Mouse (Mus musculus) thymus, postnatal 10 days (tissue): ENCODE measurements around the gene Lysmd4.

Experiments used
- DNase-seq, 2 experiments: peaks; one replicate each; pipeline ENCODE4 v3.0.0; 2021; ENCODE audit warnings: low spot score in 2 of 2

The Lysmd4 gene

DNA sequence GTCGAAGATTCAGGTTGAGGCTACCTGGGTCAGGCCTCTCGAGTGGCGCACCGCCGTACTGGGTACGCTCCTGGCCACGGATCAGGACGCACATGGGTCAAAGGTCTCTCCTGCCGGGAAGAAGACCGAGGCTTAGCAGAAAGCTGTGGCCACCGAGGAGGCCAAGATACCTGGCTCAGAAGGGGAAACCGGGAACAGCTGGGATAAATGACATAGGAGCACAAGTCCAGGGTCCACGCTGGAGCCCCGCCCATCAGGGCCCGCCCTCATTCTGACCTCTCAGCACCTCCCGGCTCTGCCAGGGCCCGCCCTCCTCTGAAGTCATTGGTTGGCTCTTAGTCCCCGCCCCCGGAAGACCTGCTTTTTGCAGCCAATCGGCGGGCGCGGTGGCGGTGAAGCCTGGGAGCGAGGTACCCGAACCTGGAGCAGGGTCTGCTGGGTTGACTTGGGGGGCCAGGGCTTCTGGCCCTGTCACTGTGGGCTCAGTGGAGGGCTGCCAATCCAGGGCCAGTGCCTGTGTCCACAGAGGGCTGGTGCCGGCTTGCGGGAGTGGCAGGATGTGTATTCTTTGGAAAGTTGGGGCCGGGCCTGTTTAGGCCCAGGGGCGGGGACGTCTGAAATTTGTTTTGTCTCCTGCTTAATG, at the start of gene Lysmd4:
TSS of gene Lysmd4 (plus strand) at position 325 of the 643 bp plus-strand sequence.
- DNase-seq = peak; percentile 91 to 95

DNA sequence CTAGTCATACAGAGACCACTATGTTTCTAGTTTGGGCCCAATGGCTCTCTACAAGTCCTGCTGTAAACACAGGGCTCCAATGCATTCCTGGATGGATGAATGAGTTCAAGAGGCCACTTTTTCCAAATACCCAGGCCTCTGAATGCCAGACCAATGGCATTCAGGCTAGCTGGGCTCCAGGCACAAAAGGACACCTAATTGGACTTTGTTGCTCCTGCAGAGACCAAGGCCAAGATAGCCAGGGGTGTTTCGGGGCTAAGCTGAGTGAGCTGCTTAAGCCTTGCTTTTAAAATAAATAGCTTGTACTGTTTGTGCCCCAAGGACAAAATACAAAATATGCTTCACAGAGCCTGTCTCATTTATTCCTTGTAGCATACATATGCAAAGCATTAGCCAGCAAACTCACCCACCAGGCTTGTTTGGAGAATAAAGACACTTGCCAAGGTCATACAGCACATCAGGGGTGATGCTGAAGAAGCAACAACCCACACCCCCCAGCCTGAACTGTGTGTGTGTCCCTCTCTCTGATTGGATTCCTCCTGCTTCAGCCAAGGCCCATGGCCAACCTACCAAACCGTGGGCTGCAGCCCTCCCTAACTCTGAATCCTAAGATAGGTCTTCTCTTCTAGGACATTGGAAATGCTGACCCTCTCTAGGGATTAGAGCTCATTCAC, 48.7 kb upstream of the Lysmd4 start:
- DNase-seq = no peak

DNA sequence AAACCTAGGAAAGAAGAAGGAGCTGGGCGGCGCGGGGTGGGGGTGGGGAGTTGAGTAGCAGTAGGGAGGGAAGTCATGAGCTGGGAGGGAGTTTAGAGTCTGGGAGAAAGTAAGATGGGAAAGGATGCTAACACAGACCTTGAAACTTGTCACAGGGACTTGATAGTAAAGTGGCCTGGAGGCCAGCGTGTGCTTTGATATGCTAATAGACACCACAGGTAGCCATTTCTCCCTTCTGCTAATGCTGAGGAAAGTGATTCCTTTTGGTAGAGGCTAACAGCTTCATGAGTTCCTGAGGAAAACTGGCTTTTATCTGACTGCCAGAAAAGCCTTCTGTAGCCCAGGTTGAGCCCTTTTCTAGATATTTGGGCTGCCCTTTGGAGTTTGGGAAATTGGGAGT, 38.6 kb upstream of the Lysmd4 start:
- DNase-seq = no peak

DNA sequence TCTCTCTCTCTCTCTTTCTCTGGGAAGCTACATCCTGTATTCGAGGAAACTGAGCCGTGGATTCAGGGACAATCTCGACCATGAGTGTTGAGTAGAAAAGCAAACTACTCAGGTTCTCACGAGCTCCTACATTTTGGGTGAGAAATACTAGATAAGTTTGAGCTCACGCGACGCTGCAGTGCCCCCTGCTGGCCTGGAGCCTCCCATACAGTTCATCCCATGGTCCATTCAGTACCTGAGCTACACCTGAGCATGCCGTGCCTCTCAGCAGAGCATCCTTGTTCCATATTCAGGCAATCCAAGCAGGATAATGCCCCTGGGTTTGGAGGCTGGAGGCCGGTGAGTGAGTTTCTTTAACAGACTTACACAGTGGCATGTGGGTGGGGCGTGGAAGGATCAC, 22.9 kb upstream of the Lysmd4 start:
- DNase-seq = peak; percentile 14 to 75

DNA sequence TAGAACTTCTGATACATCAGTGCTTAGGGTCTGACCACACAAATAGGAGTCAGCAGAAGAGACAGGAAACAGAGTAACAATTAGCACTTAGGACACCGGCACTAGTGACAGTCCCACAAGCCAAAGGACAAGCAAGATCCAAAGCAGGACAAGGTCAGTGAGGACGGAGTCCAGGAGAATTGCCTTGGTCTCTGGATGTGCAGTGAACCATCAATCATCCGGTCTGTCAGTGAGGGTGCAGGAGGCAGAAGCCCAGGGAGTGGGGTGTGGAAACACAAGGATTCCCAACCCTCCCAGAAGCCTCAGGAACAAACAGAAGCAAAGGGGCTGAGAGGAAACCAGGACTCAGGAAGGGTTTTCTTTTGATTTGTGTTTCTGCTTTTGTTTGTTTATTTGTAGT, 18.7 kb upstream of the Lysmd4 start:
- DNase-seq = no peak

DNA sequence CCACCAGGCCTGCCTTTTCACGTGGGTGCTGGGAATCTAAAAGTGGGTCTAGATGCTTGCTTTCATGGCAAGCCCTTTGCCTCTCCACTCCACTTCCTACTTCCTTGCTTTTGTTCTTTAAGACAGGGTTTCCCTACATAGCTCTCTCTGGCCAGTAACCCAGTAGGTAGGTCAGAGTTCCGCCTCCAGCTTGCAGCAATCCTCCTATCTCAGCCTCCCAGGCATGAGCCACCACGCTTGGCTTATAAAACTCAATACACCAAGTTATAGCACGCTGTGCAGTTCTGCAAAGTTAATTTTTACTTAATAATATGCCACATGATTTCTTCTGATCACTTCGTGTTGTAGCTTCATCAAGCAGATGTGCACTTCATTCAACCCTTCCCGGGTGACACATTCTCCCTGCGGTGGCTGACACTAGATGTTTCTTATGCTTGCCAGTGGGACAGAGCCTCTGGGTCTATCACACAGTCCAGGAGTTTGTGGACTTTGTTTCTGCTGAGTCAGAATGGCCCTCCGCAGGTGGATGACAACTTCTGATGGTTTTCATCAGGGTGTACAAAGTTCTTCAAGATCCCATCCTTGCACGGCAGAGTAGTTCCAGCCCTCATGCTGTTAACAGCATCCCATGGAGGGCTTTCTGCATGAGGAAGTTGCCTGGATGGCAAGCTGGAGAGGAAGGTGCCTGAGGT, 16.5 kb upstream of the Lysmd4 start:
- no peak for DNase-seq

DNA sequence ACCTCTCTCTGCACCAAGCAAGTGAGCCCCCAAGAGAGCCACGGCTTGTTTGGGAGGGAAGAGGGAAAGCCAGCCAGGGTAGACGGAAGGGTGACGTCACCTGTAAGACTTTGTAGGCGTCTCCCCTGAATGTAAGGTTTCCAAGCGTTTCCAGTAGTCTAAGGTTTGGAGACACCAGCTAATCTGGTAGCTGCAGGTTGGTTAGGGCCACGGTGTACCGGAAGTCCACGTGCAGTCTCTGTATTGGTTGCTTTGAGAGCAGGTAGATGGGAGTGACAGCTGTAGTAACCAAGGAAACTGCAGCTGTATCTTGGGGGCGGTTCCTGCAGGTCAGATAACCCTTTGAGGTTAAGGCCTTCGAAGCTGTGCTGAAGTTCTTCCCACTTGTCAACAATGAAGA, 15.8 kb upstream of the Lysmd4 start:
- DNase-seq = no peak

DNA sequence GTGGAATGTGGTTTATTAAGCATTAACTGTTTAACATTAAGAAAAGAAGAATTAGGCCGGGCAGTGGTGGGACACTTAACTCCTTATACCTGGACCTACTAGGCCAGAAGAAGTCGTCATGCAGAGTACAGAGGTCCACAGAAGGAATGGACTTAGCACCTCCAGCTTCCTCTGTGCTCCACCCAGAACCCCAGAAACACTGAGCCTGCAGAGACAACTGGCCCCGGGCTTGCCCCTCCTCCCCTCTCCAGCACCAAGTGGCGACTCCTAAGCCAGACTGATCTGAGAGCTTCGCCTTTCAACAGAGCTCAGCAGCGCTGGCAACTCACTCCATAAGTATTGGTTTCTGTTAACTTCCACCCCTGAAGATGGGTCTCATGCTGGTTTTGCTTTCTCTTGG, 14.6 kb upstream of the Lysmd4 start:
- no peak for DNase-seq

DNA sequence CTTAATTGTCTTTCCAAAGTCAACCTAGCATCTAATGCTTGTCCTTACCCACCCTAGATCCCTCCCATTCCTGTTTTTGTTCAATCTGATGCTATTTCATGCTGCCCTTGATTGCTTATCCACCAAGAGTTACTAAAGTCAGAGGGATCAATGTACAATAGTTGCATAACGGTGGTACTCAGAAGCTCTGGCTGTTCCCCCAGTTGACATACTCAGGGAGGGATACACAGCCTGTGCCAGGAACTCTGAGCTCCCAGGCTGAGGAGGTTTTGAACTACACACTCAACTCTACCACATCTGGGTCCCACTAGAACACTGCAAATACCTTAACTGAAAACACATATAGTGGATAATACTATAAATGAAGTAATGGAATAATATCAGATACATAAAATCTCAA, 14.0 kb upstream of the Lysmd4 start:
- no peak for DNase-seq

DNA sequence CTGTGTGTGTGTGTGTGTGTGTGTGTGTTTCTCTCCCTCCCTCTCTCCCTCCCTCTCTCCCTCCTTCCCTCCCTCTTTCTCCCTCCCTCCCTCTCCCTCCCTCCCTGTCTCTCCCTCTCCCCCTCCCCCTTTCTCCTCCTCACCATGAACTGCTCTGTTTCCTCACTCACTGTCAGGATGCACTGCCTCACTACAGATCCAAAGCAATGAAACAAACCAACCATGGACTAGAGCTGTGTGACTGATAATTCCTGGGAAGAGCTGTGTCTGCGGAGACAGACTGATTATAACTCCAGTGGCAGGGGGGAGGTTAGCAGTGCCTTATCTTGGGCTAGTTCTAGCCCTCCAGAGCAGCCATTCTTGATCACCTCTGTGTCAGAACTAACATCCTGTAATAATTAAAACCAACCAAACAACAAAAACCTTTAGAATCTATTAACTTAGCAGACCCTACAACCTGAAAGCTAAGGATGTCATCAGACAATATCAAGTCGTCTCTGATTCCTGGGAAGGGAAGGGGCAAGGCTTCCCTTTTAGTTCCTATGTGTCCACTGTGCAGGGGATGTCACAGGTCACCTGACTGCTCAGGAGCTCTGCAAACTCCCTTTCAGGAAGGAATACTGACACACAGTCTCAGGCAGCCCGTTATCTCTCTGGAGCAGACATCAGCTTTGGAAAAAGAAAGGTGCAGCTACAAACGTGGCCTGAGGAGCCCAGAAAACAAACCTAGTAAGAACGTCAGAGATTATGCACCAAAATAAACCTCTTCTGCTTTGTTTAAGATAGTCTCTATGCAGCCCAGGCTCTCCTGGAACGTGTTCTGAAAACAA, 12.1 kb upstream of the Lysmd4 start:
- DNase-seq = no peak

DNA sequence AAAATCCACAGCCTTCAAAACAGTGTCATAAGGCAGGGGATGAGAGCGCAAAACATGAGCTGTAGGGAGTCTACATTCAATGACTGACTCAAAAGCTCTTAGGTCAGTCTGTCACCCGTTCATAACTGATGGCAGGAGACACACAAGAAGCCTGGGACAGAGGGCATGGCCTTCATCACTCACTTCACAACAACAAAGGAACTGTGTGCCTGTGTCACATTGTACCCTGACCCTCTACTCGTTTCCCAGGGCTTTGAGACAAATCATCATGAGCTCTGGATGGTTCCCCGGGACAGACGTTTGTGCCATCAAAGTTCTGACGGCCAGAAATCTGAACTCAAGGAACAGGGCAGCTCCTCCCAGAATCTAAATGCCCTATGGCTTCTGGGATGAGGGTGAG, 11.0 kb upstream of the Lysmd4 start:
- DNase-seq = no peak

DNA sequence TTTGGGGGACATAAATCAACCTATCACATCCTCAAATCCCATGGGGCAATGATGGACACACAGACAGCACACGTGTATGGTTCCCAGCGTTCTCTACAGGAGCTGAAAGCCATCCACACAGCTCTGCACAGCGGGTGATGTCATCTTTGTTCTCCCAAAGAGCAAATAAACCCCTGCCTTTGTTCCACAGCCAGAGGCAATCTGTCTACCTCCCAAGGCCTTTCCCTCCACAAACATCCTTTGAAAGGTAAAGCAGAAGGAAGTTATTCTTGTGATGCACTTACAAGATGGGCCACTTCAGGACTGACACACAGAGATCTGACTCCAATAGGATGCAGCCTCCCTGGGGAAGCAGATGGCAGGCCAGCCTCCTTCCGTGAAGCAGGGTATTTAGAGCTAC, 10.4 kb upstream of the Lysmd4 start:
- no peak for DNase-seq

DNA sequence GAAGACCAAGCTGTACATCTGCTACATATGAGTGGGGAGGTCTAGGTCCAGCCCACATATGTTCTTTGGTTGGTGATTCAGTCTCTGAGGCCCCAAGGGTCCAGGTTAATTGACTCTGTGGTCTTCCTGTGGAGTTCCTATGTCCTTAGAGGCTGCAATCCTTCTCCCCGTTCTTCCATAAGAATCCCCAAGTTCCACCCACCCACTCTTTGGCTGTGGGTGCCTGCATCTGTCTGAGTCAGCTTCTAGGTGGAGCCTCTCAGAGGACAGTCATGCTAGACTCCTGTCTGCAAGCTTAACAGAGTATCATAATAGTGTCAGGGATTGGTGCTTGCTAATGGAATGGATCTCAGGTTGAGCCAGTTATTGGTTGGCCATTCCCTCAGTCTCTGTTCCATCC, 8.8 kb upstream of the Lysmd4 start:
- DNase-seq = no peak

DNA sequence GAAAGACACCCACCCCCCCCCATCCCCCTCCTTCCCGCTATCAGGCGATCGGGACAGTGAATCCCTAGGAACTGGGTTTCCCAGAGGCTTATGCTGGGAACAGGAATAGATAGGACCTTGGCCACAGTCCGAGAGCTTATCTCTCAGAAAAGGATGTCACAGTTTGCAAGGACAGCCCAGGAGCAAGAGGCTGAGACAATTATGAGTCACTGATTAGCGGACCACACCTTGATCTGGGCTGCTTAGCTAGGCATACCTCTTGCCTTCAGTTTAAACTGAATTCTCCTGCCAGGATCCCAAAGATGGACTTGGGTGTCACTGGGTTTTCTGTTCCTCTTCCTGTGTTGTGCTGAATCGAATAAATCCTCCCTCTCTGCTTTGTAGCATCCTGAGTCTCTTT, 6.0 kb upstream of the Lysmd4 start:
- no peak for DNase-seq

DNA sequence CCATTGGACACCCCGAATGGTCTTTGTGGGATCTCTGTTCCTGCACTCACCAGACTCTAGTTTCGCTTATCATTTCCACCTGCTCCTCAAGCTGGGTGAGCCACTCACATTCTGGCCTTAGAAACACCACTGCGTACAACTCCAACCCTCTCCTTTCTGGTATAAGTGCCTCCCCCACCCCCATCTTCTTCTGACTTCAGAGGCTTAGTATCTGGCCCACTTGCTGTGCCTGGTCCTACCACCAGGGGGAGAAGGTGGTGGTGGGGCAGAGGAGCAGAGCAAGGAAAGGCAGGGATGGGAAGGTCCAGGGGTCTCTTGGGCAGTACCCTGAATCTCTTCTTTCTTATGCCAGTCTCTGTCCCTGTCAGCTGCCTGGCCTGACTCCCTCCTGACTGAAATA, 5.3 kb upstream of the Lysmd4 start:
- DNase-seq = peak; percentile 47 to 83

DNA sequence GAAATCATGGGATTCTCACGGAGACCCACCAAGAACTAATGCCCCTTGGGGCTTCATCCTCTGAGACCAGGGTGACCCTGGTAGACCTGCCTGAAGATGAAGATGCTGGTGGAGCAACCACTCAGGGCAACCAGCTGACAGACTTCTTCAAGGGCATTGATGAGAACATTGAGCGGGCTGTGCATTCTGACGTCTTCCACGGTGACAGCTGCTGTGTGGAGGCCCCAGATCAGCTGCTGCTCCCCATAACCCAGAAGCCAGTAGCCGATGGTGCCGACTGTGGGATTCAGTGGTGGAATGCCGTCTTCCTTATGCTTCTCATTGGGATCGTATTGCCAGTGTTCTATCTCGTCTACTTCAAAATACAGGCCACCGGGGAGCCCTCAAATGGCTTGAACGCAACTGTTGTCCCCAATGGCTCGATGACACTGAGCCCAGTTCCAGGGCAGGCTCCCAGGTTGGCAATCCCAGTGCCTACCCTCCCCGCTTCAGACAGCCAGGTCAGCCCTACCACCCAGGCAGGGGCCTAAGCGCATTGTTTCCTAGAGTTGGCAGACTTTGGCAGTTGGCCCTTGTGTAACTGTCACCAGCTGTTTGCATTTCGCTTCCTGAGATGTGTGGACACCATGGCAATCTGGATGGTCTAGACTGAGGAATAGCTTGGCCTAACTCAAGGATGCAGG, 3.7 kb downstream of the Lysmd4 start:
- DNase-seq = no peak

DNA sequence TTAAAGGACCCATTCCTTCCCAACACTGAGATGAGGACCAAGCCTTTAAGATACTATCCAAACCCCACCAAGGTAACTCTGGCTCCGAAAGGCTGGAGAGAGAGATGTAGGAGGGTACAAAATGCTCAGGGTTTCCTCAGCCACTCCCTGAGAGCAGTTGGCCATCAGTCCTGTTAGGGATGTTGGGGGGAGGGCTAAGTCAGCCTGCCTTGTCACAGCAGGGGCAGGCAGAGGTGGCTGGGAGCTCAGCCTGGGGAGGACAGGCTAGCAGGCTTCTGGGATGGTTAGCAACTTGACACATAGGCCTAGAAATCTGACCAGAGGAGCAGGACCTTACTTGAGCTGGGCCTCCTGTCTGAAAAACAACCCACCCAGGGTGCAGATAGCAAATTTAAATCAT, 5.2 kb downstream of the Lysmd4 start:
- DNase-seq = no peak

DNA sequence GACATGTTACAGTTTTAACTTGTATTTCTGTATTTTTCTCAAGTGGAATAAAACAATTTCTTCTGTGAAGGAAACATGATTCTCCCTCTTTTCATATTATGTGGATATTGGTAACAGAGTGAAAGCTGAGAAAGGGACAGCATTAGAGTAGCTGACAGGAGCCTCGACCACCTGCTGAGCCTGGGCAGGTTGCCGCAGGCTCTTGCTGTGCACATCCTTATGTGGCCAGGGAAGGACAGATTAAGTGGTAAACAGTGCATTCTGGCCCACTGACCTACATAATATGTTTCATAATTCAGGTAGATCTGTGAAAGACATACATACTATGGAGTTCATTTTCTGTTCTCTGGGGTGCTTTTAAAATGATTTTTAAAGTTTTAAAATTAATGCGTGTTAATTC, 6.0 kb downstream of the Lysmd4 start:
- no peak for DNase-seq

DNA sequence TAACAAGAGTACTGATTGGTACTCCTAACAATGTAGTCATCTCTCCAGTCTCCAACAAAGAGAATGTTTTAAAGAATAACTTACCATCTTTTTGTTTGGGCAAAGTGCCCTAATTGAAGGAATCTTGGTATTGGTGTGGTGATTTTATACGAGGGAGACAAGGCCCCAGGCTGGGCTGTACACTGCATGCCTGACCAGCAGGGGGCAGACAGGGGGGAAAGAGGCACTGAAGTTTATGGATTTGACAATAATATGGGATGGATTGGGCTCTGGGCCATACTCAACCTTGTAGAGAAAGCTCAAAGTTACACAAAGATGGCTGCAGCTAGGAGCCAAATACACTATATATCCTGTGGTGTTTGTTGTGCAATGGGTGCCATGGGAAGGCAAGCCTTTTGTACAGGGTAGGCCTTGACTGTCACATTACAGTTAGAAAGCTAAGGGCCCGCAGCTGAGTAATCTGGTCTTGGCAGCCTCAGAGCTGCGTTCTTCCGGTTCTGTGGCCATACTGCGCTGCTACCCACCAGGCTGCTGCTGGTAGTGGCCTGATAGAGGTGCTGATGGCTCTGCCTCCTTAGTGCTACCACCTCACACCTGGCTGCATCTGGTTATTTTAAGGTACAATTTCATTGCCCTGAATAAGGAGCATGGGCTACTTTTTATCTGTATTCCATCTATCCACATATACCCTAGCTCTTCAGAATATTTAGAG, 6.7 kb downstream of the Lysmd4 start:
- DNase-seq = peak in 1 of 2 experiments; percentile 49

DNA sequence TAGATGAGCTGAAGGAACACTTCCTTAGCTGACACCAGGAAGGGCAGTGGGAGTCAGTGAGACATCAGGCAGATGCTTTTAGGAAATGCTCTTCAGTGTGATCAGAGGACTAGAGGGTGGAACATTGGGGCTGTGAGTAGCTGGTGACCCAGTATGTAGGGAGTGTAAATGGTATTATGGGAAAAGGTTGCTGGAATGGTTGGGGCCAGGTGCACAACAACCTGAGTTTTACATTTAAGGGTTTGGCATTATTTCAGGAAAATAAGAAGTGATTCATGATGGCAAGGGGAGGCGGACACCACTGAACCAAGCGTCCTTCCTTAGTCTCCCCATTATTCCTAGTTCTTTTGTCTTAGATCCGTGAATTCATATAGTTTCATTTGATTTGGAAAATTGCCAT, 7.4 kb downstream of the Lysmd4 start:
- DNase-seq = no peak

DNA sequence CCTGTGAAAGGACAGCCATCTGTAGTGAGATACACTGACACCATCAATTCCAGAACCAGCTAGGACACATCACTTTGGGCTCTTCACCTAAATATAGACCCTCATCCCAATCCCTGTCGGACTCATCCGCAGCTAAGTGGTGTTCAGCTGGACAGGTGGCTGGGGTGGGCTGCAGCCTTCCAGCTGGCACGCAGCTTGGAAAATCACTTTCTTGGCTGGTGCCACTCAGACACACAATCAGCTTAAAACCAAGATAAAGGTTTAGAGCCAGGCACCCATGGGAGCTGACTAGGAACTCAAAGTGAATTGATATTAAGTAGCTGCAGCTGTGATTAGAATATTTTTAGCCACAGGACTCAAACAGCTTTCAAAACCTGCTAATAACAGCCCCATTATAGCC, 7.9 kb downstream of the Lysmd4 start:
- DNase-seq = no peak
